Mouse (Mus musculus): ENCODE measurements at regions not wholly inside any gene's neighbourhood (a gene's known extent, or its start where the extent isn't known, plus 50 kb on each side); places are given as distances from the start of the nearest gene placed in this dataset.

- no peak for TF ChIP-seq POLR2A (IDR thresholded peaks at IDR 0.05; ENCODE audit: borderline replicate concordance, extremely low read depth, insufficient read depth, insufficient read length, poor library complexity, severe bottlenecking)
- TF ChIP-seq CTCF (IDR thresholded peaks at IDR 0.05; ENCODE audit: borderline replicate concordance, extremely low read depth, insufficient read depth, insufficient read length) = no peak
- DNase-seq (ENCODE audit: low read depth) = no peak
These were observed 69.2 kb upstream of the Pde3b start for GRCm38 (mm10) chr7:114345860-114346259.

GRCm38 (mm10) chr7:114347006-114347405, 68.1 kb upstream of the Pde3b start:
- TF ChIP-seq CTCF (IDR thresholded peaks at IDR 0.05; ENCODE audit: borderline replicate concordance, extremely low read depth, insufficient read depth, insufficient read length) (no peak), POLR2A (IDR thresholded peaks at IDR 0.05; ENCODE audit: borderline replicate concordance, extremely low read depth, insufficient read depth, insufficient read length, poor library complexity, severe bottlenecking) (no peak)
- no peak for DNase-seq (ENCODE audit: low read depth)

GRCm38 (mm10) chr7:114350968-114351367, 64.1 kb upstream of the Pde3b start:
- TF ChIP-seq POLR2A (IDR thresholded peaks at IDR 0.05; ENCODE audit: borderline replicate concordance, extremely low read depth, insufficient read depth, insufficient read length, poor library complexity, severe bottlenecking) = no peak
- TF ChIP-seq CTCF (IDR thresholded peaks at IDR 0.05; ENCODE audit: borderline replicate concordance, extremely low read depth, insufficient read depth, insufficient read length) = no peak
- DNase-seq (ENCODE audit: low read depth) = no peak

- no peak for TF ChIP-seq CTCF (IDR thresholded peaks at IDR 0.05; ENCODE audit: borderline replicate concordance, extremely low read depth, insufficient read depth, insufficient read length)
- TF ChIP-seq POLR2A (IDR thresholded peaks at IDR 0.05; ENCODE audit: borderline replicate concordance, extremely low read depth, insufficient read depth, insufficient read length, poor library complexity, severe bottlenecking) = no peak
- DNase-seq (ENCODE audit: low read depth) = no peak
These were observed 58.7 kb upstream of the Pde3b start for GRCm38 (mm10) chr7:114356381-114356780.

- DNase-seq (ENCODE audit: low read depth) = no peak
- TF ChIP-seq CTCF (IDR thresholded peaks at IDR 0.05; ENCODE audit: borderline replicate concordance, extremely low read depth, insufficient read depth, insufficient read length) (no peak), POLR2A (IDR thresholded peaks at IDR 0.05; ENCODE audit: borderline replicate concordance, extremely low read depth, insufficient read depth, insufficient read length, poor library complexity, severe bottlenecking) (no peak)
These were observed 52.9 kb upstream of the Pde3b start for GRCm38 (mm10) chr7:114362166-114362565.

- TF ChIP-seq POLR2A (IDR thresholded peaks at IDR 0.05; ENCODE audit: borderline replicate concordance, extremely low read depth, insufficient read depth, insufficient read length, poor library complexity, severe bottlenecking) = no peak
- no peak for TF ChIP-seq CTCF (IDR thresholded peaks at IDR 0.05; ENCODE audit: borderline replicate concordance, extremely low read depth, insufficient read depth, insufficient read length)
- DNase-seq (ENCODE audit: low read depth) = peak; percentile 31
These were observed 51.0 kb upstream of the Pde3b start for GRCm38 (mm10) chr7:114364041-114364440.
